Mouse (Mus musculus) brain, embryonic 18.5 days (tissue): ENCODE results near the gene Eef1a2.

Experiments used
- DNase-seq: peaks from one replicate; pipeline ENCODE4 v3.0.0-alpha.2; 2012; ENCODE audit warnings: low read depth, low spot score

Eef1a2 gene

GRCm38 (mm10) chr2:181158471-181158870 lies 1.7 kb upstream of the Eef1a2 start:
- no peak for DNase-seq

- DNase-seq = no peak
These were observed 995 bp upstream of the Eef1a2 start for GRCm38 (mm10) chr2:181157716-181158302.

GRCm38 (mm10) chr2:181157180-181157579 lies 366 bp upstream of the Eef1a2 start:
- no peak for DNase-seq

GRCm38 (mm10) chr2:181155801-181156200 lies 1.0 kb downstream of the Eef1a2 start:
- DNase-seq = no peak

GRCm38 (mm10) chr2:181154831-181155415 lies 1.9 kb downstream of the Eef1a2 start:
- DNase-seq = no peak

- no peak for DNase-seq
These were observed 2.5 kb downstream of the Eef1a2 start for GRCm38 (mm10) chr2:181154361-181154760.

GRCm38 (mm10) chr2:181153837-181154236 lies 3.0 kb downstream of the Eef1a2 start:
- DNase-seq = no peak

- no peak for DNase-seq
These were observed 3.7 kb downstream of the Eef1a2 start for GRCm38 (mm10) chr2:181153131-181153530.

GRCm38 (mm10) chr2:181152701-181153100 lies 4.1 kb downstream of the Eef1a2 start:
- DNase-seq = no peak

- DNase-seq = no peak
These were observed 6.5 kb downstream of the Eef1a2 start for GRCm38 (mm10) chr2:181150281-181150680.

- DNase-seq = no peak
These were observed 8.4 kb downstream of the Eef1a2 start for GRCm38 (mm10) chr2:181148318-181148955.

GRCm38 (mm10) chr2:181147546-181148317 lies 9.1 kb downstream of the Eef1a2 start:
- no peak for DNase-seq

GRCm38 (mm10) chr2:181146976-181147545 lies 9.8 kb downstream of the Eef1a2 start:
- no peak for DNase-seq

GRCm38 (mm10) chr2:181144675-181145074 lies 12.1 kb downstream of the Eef1a2 start:
- DNase-seq = no peak

GRCm38 (mm10) chr2:181143509-181144276 lies 13.1 kb downstream of the Eef1a2 start:
- no peak for DNase-seq

- no peak for DNase-seq
These were observed 14.1 kb downstream of the Eef1a2 start for GRCm38 (mm10) chr2:181142703-181143135.

- DNase-seq = no peak
These were observed 17.1 kb downstream of the Eef1a2 start for GRCm38 (mm10) chr2:181139641-181140193.

- no peak for DNase-seq
These were observed 19.9 kb downstream of the Eef1a2 start for GRCm38 (mm10) chr2:181136934-181137333.

- DNase-seq = no peak
These were observed 21.4 kb downstream of the Eef1a2 start for GRCm38 (mm10) chr2:181135446-181135818.

- DNase-seq = no peak
These were observed 22.0 kb downstream of the Eef1a2 start, which contains the start of gene Kcnq2 for GRCm38 (mm10) chr2:181134591-181135445. Gene Kcnq2 (minus strand): TSS chr2:181135300.
